Mouse (Mus musculus) urinary bladder, adult 2 months (tissue): ENCODE data around the gene Gmps. TPM values are rescaled to one million over a fixed set of nuclear protein-coding genes. Genes with fewer than 3 reads are reported as not detected.

Experiments used
- DNase-seq: peaks from one replicate; pipeline ENCODE4 v3.0.0; 2022; ENCODE audit warnings: low spot score
- polyA plus RNA-seq: library from polyadenylated mRNA; depleted of rRNA; stranded (reverse); fragments of >200 nt; gene quantifications from 2 replicates; pipeline ENCODE4 v1.2.3, GENCODE M21; 2012; rRNA removed

The Gmps gene
- 8.9 and 9.6 TPM in 2 replicates for polyA plus RNA-seq

DNA sequence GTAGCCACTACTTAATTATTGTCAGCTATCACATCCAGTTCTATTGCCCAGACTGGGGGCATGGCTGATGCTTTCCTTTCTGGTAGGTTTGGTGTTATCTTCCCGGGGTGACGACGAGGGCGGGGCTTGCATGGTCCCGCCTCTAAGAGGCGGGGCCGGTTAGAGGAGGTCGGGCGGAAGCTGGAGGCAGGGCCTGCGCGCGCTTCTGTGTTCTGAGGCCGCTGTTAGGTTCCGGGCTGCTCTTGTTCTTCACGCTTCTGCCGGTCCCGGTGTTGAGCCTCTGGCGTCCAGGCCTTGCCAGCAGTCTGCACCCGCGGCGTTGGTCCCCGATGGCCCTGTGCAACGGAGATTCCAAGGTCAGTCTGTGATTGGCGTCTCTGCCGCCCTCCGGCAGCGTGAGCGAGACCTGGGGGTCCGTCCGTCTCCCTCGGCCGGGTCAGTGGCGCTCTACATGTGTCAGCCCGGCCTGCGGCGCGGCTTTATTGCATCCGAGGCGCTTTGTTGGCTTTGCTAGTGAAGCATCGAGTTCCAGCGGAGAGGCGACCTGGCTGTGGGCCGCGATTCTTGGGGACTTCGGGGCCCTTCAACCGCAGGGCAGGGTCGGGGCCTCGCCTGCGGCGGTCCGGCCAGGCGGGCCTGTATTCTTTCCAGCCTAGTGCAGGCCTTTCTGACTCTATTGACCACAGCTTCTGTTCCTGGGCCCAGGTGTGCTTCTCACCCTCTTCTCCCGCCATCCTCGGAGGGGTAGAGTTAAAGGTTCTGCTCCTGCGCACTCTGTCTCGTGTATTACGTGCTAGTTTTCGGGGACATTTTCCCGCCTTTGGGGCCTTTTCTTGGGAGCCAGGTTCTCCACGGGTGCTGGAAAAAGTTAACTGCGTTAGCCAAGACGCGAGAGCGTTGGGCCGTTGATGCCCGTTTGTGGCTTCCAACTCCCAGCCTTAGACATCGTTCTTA, at the start of gene Gmps:
TSS of gene Gmps (plus strand) at position 152 of the 954 bp plus-strand sequence.
- peak; percentile 76 for DNase-seq

DNA sequence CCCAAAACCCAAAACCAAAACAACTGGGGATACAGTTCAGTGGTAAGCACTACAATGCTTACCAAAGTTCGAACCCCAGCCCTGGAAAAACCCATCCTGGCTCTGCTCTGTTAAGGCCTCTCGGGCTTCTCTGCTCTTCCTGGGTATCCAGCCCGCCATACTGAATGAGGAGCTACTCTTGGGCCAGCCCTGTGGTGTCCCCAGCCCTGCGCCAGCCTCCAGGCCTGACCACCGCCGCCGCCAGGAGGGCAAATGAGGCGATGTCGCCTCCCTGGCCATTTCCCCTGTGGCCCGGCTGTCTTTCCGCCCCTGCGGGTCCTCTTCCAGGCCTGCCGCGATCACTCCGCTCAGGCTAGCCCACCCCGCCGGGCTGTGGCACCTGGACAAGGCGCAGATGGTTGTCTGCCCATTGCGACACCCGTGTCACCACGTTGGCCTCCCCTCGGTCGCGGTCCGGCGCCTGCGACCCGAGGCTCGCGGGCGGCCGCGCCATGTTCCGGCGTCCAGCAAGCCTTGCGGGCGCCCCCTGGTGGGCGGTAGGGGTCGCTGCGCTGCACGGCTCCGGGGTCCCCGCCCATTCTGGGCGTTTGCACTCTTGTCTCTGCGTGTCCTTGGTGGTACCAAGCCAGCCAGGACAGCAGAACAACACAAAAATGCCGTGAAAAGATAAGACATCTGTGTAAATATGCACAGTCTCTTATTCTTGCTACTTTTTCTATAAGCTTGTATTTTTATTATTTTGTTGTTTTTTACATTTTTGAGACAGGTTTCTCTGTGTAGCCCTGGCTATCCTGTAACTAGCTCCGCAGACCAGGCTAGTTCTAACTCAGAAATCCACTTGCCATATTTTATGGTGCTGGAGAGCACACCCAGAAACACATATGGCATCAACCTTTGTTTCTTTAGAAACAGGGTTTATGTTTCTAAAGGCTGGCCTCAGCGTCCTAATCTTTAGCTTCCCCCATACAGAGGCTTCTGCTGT, 46.7 kb upstream of the Gmps start, which contains the start of gene E130311K13Rik:
TSS of gene E130311K13Rik (minus strand) at position 595 of the 982 bp plus-strand sequence.
- DNase-seq = peak; percentile 92

DNA sequence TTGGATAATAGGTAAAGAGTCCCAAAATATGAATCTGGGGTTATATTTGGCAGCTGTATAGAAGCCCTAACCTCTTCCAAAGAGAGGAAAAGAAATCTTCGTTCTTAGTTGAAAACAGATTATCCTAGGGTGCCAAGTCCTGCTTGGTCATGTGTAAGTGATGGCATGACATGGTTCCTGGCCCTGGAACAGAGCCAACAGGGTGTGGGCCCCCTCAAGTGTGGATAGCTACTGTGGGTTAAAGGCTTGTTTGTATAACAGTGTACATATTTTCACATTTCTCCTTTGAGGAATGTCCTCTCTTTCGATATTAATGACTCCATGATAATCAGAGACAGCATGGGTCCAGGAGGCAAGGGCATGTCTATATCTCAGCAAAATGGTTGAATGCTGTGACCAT, 37.0 kb upstream of the Gmps start:
- no peak for DNase-seq

DNA sequence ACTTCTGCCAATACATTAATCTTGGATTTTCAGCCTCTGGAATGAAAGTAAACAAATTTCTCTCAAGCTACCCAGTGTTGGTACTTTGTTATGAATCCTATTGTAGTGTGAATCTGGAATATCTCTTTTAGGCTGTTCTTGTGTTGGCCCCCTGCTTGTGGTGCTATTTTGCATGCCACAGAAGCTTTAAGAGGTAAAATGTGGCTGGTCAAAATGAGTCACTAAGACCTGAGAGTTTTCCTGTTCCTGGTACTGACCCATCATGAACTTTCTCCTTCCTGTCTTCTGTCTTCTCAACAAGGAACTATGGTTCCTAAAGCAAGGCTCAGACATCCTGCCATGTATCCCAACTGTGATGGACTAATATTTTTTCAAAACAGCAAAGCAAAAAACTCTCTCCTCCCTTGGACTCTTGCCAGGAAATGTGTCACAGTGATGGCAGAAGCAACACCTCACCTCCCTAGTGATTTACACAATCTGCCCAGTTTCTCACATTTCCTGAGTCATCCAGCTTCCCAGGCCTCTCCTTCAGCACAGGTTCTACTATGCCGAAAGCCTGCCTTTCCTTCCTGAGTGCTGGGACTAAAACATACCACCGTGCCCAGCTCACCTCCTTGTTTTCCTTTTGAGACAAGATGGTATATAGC, 34.6 kb upstream of the Gmps start:
- DNase-seq = no peak

DNA sequence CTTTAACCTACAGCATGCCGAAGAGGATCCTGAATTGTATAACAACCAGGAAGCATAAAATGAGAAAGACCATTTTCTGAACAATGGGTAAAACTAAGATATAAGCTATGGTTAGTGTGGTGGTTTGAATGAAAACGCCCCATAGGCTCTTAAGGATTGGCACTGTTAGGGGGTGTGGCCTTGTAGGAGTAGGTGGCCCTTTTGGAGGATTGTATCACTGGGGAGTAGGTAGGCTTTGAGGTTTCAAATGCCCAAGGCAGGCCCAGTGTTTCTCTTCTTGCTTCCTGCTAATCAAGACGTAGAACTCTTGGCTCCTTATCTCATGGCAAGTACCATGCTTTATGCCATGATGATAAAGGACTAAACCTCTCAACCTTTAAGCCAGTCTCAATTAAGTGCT, 26.1 kb upstream of the Gmps start:
- DNase-seq = no peak

DNA sequence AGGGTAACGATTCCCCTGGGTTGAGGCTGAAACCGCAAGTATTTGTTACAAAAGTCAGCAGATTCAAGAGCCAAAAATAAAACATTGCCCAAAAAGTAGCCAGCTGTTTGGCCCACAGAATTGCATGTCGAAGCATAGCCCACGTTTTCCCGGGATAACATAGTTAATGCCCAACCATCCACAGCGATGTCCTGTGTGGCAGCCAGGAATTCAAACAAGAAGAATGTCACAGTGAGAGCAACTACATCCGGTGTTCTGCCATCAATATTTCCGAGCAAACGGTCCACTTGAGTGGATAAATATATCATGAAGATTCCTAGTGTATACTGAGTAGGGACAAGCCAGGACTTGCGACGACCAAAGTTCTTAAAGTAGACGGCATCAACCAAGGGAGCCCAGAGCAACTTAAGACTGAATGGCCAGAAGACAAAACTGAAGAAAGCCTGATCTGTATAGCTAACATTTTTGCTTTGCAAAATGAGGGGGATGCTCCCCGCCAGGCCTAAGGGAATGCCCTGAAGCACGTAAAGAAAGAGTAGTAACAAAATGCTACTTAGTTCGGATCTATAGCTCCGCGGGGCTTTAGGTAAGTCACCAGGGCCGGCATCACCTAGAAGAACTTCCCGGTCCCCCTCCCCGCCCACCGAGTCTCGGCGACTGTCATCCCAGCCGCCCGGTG, 12.3 kb upstream of the Gmps start:
- no peak for DNase-seq

DNA sequence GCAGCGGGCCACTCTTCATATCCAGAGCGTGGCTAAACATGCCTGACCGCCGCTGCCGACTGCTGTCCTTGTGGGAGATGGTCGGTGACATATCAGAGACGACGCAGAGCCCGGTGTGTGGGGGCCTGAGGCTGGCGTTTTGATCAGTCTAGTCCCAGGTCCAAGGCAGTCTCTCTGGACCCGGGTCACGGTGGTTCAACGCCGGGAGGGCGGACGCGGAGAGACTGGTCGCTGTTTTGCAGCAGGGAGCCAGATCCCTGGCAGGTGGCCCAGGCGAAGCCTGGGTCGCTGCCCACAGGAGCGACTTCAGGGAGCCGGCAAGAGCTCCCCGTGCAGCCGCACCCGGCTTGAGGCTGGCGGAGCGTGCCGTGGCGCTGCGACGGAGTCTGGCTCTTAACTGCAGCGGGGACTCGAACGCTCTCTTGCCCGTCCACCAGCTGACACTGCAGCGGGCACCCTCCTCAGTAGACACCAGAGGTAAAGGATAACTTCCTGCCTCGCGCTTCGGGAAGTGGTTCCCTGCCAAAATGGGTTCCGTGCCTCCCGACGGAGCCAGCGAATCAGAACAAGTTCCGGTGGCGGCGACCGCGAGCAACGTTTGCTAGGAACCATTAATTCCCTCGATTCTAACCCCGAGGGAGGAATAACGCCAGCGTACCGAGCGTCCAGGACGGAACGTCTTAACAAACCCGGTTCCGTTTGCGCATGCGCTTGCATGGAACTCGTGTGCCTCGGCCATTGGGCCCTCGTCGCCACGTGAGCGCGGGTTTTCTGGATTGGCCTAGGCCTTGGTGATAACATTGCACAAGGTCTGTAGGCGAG, 11.6 kb upstream of the Gmps start, which contains the start of gene Slc33a1:
TSS of gene Slc33a1 (minus strand) at position 669 of the 822 bp plus-strand sequence.
- DNase-seq = peak; percentile 94

DNA sequence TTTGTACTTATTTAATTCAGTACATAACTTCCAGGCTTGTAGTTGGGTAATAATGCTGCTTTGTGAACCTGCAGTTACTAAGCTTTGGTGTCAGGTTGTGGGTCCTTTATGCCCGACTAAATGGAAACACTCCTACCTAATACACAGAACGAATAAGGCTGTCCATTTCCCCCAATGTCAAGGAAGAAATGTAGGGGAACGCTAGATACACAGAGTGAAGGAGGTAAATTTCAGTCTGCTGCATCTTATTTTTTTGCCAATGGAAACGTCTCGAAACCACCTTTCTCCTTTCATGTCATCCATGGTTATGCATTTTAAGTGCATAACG, 11.0 kb upstream of the Gmps start:
- no peak for DNase-seq

DNA sequence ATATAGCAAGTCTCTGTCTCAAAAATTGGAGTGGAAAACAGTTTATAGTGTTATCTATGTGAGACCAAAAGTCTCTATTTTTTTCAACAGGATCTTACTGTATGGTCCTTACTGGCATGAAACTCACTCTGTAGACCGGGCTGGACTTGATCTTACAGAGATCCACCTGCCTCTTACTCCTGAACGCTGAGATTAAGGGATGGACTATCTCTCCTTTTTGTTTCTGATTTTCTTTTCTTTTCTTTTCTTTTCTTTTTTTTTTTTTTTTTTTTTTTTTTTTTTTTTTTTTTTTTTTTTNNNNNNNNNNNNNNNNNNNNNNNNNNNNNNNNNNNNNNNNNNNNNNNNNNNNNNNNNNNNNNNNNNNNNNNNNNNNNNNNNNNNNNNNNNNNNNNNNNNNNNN, 10.0 kb upstream of the Gmps start:
- DNase-seq = no peak

DNA sequence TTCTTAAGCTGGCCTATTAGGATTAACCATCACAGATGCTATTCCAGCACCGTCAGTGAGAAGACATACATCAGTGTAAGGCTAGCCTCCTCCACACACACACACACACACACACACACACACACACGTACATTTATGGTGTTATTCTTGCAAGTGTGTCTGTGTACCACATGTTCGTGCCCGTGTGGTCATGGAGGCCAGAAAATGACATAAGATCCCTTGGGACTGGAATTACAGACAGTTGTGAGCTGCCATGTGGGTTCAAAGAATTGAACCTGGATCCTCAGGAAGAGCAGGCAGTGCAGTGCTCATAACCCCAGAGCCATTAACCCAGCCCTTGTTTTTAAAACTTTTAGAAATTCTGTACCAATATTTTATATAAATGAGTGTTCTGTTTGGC, 2.0 kb downstream of the Gmps start:
- DNase-seq = no peak

DNA sequence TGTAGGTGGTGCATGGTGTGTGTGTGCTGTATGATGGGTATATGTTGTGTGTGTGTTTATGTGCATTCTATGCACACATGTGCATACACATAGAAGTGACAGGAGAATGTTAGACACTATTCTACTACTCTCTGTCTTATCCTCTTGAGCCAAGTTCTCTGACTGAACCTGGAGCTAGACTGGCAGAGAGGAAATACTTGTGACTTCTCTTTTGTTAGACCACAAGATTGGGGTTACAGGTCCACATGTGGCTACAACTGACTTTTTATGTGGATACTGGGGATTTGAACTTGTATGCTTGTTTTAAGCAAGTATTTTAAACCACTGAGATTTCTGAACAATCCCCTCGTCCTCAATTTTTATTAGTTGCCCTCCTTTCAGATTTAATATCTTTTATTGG, 10.8 kb downstream of the Gmps start:
- DNase-seq = no peak

DNA sequence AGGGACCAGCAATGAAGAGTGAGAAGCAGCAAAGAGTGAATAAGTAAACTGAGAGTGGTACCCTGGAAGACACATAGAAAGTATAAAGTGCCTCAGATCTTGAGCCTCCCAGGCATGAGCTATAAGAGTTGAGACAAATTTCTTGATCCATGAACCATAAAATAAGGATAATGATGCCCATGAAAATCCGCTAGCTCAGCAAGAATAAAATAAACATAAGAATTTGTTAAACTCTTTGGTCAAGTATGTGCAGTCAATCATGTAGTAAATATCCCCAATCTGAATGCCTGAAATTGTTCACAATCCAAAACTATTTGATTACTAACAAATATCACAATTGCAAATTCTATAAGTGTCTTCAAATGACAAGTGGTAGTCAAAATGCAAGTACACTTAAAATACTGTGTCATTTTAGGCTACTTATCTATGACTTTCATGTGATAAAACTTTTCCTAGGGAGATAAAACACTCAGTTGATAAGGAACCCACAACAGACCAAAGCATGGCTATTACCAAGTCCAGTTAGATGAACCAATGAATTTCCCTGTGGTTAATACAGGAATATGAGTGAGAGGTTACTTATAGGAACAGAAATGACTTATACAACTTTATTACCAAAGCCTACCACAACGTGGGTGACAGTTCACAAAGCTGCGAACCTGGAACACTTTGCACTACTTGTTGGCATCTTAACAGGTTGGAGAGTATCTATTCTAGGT, 13.0 kb downstream of the Gmps start:
- DNase-seq = no peak

DNA sequence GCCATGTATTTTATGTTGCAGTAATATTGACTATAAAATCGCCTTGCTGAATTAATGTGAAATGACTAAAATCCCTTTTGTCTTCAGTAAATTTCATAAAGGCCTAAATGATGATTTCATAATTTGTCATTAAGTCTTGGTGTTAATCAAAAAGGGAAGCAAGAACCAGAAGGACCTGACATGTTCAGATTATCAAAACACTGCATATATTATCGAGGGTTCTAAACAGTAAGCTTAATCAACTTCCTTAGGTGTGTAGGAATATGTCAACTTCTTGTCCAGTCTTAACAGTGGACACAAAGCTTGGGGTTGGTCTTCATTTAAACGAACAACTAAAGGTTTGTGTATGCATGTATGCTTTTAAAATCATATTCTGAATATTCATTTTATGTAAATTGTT, 45.5 kb downstream of the Gmps start:
- DNase-seq = no peak

DNA sequence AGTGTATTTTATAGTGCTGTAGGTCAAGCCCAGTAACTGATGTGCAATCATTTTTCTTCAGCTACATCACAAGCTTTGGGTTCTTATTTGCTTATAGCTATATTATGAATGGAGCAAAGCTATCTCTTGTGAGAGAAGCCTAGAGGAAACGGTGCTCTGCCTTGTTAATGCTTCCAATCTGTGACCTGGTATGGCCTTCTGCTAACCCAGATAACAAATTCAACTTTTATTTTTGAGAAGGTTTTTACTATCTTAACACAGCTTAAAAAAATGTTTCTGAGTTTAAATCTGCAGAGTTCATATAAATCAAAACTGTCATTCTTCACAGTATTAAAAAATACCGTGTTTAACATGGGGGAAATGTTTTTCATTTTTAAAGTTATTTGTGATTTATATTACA, 46.0 kb downstream of the Gmps start:
- no peak for DNase-seq

DNA sequence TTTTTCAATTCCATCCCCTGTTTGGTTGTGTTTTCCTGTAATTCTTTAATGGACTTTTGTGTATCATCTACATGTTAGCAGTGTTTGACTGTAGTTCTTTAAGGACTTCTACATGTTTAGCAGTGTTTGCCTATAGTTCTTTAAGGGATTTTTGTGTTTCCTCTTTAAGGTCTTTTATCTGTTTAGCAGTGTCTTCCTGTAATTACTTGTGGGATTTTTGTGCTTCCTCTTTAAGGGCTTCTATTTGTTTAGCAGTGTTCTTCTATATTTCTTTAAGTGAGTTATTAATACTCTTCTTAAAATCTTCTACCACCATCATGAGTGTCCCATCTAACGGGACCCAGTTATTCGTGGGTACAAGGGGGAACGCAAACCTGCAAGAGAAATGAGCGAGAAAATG, 53.9 kb downstream of the Gmps start:
- DNase-seq = no peak

DNA sequence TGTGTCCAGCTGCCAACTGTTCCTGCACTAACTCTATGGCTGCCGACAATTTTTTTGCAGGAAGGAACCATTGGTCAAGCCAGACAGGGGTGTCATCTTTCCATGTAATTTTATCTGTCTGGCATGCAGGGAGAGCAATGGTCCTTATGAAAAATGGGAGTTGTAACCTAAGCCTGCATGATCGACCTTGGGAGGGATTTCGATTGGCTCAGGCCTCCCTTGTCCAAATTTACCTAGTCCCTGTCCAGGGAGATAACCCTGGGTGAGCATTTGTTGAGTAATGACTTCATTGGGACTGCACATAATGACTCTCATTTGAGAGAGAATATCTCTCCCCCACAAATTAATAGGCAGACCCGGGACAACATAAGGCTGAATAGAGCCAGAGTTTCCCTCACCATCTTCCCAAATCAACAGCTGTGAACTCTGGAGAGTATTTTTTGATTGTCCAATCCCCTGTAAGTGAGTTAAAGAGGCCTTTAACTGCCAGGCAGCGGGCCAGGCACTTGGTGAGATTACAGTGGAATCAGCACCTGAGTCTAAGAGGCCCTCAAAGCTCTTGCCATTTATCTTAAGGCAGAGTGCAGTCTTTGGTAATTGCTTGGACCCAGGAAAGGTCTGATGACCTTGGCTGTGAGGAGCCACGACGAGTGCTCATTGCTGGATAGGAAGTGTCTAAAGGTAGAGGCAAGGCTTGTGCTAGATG, 62.4 kb downstream of the Gmps start:
- no peak for DNase-seq

DNA sequence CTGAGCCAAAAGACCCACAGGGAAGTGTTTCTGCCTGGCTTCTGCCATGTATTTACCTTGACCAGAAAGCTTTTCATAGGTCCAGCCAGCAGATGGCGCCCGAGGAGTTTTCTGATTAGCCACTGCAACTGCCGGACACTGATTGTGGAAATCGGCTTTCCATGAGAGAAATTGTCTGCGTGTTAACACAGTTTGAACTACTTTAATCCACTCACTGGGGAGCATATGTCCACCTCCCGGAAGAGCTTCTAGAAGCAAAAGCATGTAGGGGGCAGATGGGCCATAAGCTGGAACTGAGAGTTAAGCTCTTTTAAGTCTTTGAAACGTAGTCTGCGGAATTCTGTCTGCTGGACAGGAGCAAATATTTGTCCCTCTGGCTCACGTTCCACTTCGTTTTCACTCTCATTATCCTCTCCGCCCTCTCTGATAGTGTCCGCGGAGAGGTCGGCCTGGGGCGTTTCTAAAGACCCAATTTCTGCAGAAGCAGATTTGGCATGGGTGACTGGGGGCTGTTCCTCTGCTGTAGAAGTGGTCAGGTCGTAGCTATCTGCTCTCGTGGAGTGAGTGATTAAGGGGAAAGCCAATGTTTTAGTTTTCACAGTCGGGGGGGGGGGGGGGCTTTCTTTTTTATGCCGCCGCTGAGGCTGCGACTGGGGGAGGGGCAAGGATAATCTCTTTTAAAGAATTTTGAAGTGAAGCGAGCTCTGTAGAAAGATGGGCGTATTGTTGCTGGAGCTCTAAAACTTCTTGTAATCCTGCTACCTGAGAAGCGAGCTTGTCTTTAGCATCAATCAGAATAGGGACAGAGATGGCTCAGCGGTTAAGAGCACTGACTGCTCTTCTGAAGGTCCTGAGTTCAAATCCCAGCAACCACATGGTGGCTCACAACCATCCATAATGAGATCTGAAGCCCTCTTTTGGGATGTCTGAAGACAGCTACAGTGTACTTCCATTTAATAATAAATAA, 64.2 kb downstream of the Gmps start:
- peak; percentile 71 for DNase-seq
